Mouse (Mus musculus) adrenal gland, postnatal 25 days (tissue): ENCODE results near the gene Igdcc3. TPM values are rescaled to one million over a fixed set of nuclear protein-coding genes. Genes with fewer than 3 reads are reported as not detected.
"Not testable (repeated sequence)": the region's sequence is repeated elsewhere in the genome, so short reads cannot be mapped to it uniquely, and the experiment has no call there.

Experiments
- DNase-seq: peaks from one replicate; pipeline ENCODE4 v3.0.0; 2021; ENCODE audit warnings: mixed read lengths
- total RNA-seq: library from RNA; stranded (reverse); gene quantifications from 2 replicates; pipeline ENCODE4 v1.2.3, GENCODE M21; 2021

The Igdcc3 gene
- total RNA-seq, 1 experiment from 2014 or later: 1.3 TPM

- DNase-seq: no peak
These were observed 64.2 kb downstream of the Igdcc3 start for GRCm38 (mm10) chr9:65205049-65205815.

GRCm38 (mm10) chr9:65207041-65207815, 66.2 kb downstream of the Igdcc3 start:
- DNase-seq: not testable (repeated sequence)

GRCm38 (mm10) chr9:65208293-65209179, 67.5 kb downstream of the Igdcc3 start:
- DNase-seq: no peak

- no peak for DNase-seq
These were observed 70.6 kb downstream of the Igdcc3 start for GRCm38 (mm10) chr9:65211598-65211997.

GRCm38 (mm10) chr9:65214425-65214777, 73.4 kb downstream of the Igdcc3 start:
- DNase-seq: no peak

GRCm38 (mm10) chr9:65214778-65215493, 73.9 kb downstream of the Igdcc3 start:
- peak; percentile 95 for DNase-seq

- DNase-seq: no peak
These were observed 74.6 kb downstream of the Igdcc3 start for GRCm38 (mm10) chr9:65215494-65216126.

GRCm38 (mm10) chr9:65216972-65217371, 76.0 kb downstream of the Igdcc3 start:
- DNase-seq: no peak

- DNase-seq: peak; percentile 61
These were observed 76.7 kb downstream of the Igdcc3 start for GRCm38 (mm10) chr9:65217661-65218060.

GRCm38 (mm10) chr9:65218916-65219315, 77.9 kb downstream of the Igdcc3 start:
- no peak for DNase-seq

- not testable (repeated sequence) for DNase-seq
These were observed 79.4 kb downstream of the Igdcc3 start for GRCm38 (mm10) chr9:65220398-65220797.

GRCm38 (mm10) chr9:65223927-65224326, 82.9 kb downstream of the Igdcc3 start:
- no peak for DNase-seq

GRCm38 (mm10) chr9:65225795-65226194, 84.8 kb downstream of the Igdcc3 start:
- DNase-seq: no peak

- DNase-seq: no peak
These were observed 89.3 kb downstream of the Igdcc3 start for GRCm38 (mm10) chr9:65230250-65230649.

- no peak for DNase-seq
These were observed 90.3 kb downstream of the Igdcc3 start for GRCm38 (mm10) chr9:65231284-65231683.

GRCm38 (mm10) chr9:65233243-65233985, 92.4 kb downstream of the Igdcc3 start:
- DNase-seq: no peak

GRCm38 (mm10) chr9:65234734-65235133, 93.7 kb downstream of the Igdcc3 start:
- DNase-seq: no peak
